Mouse (Mus musculus): Measurements from ENCODE around the gene Mpz. TPM values are rescaled to one million over a fixed set of nuclear protein-coding genes. Genes with fewer than 3 reads are reported as not detected.

The Mpz gene
- polyA plus RNA-seq, 2 experiments = 5.3 to 14.6 TPM

DNA sequence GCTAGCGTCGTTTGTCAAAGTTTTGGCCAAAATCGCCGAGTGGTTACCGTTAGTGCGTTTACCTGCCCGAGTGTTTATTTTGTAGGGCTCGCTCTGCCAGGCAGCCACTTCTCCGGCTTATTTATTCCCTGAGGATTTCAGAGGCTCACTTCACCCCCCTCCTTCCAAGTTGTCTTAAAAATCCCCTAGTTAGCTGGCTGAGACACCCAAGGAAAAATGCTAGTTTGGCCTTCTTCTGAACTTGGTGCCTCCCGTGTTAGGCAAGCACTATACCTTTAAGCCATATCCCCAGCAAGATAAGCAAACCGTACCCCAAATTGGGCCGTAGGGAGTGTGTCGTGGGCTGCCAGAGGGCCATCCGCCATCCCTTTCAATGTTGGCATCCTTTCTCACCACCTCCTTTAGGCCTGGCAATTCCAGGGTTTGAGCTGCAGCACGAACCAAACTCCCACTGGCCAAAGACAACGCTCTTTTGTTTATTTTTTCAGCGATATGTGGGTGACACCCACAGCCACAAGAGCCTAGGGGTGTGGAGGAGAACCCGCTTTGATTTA lies 404 bp downstream of the Mpz start:
- DNase-seq (ENCODE audit: low spot score) (no peak), ATAC-seq (ENCODE audit: low FRiP score, low read depth) (0 out of 2 replicates have a peak, but pooled peaks have one; percentile 20)
- no peak for TF ChIP-seq POLR2A (IDR thresholded peaks at IDR 0.05; ENCODE audit: borderline replicate concordance, extremely low read depth, insufficient read depth, insufficient read length)
- Histone ChIP-seq H3K27ac (replicated peaks; ENCODE audit: low read depth, low read length) (peak overlapping the region; percentile 78), H3K27me3 (ENCODE audit: control insufficient read depth, insufficient read depth, low read length) (no peaks in the 10 kb centered on the region), H3K4me3 (replicated peaks; ENCODE audit: low read length) (peak overlapping the region; percentile 97), H3K36me3 (ENCODE audit: control insufficient read depth, insufficient read depth, low read length) (peaks cover 2% of the 10 kb centered on the region; the same call in 1 of the 2 replicates), H3K9ac (ENCODE audit: low read depth, low read length, severe bottlenecking) (peak overlapping the region; percentile 88), H3K9me3 (ENCODE audit: control insufficient read depth, low read length) (no peaks in the 10 kb centered on the region), H3K4me1 (ENCODE audit: control insufficient read depth, insufficient read depth, low read length) (peaks cover 13% of the 10 kb centered on the region), H3K4me2 (replicated peaks; ENCODE audit: low read depth, low read length, severe bottlenecking) (peak overlapping the region; percentile 65)
- WGBS = 3% methylated on average over 18 of the region's 18 CpGs

DNA sequence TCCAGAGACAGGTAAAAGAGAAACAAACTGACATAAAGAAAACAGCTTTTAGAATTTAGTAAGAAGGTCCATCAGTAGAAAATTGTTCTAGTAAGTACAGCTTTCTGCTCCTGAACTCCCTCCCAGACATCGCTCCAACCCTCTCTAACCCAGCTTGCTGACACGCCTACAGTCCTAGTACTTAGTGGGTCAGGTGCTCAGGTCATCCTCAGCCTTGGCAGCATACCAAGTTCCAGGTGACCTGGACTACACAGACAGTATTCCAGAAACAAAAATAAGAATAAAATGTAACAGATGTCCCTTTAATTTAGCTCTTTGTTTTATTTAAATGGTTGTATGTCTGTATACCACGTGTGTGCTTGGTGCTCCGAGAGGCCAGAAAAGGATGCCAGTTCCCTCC lies 1.5 kb downstream of the Mpz start:
- H3K27me3 ChIP-seq (ENCODE audit: control insufficient read depth, insufficient read depth, low read length) = peaks cover 3% of the 10 kb centered on the region; the same call in 1 of the 2 replicates
- WGBS = 81% methylated on average over 4 of the region's 4 CpGs

DNA sequence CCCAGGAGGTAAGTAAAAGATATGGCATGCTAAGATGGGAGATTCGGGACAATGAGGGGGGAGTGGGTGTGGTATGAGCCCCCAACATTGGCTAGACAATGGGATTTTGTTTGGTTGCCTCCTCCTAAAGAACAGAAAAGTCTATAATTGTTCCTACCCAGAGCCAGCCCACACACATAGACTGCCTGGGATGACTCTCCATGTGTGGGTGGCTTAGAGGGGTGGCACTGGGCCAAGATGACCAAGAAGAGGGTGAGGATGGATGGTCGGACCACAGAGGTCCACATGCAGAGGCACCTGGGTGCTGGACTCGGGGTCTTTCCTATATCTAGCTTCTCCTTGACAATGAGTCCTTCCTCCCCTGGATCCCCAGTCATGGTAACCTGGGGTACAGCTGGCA lies 6.1 kb downstream of the Mpz start:
- Histone ChIP-seq H3K27ac (replicated peaks; ENCODE audit: low read depth, low read length) (no peak overlapping the region), H3K4me1 (ENCODE audit: control insufficient read depth, insufficient read depth, low read length) (no peaks in the 10 kb centered on the region), H3K27me3 (ENCODE audit: control insufficient read depth, insufficient read depth, low read length) (peaks cover 27% of the 10 kb centered on the region), H3K4me3 (replicated peaks; ENCODE audit: low read length) (no peak overlapping the region), H3K9ac (ENCODE audit: low read depth, low read length, severe bottlenecking) (no peak overlapping the region), H3K36me3 (ENCODE audit: control insufficient read depth, insufficient read depth, low read length) (no peaks in the 10 kb centered on the region), H3K9me3 (ENCODE audit: control insufficient read depth, low read length) (no peaks in the 10 kb centered on the region), H3K4me2 (replicated peaks; ENCODE audit: low read depth, low read length, severe bottlenecking) (no peak overlapping the region)
- 62% methylated on average over 3 of the region's 3 CpGs for WGBS
- no peak for DNase-seq (ENCODE audit: low spot score)
- no peak for ATAC-seq (ENCODE audit: low FRiP score, low read depth)
- no peak for TF ChIP-seq POLR2A (IDR thresholded peaks at IDR 0.05; ENCODE audit: borderline replicate concordance, extremely low read depth, insufficient read depth, insufficient read length)

More for the DNA sequence above, 1.5 kb downstream of the Mpz start:
- H3K4me1 ChIP-seq (ENCODE audit: control insufficient read depth, insufficient read depth, low read length) = peaks cover 13% of the 10 kb centered on the region
- no peaks in the 10 kb centered on the region for H3K9me3 ChIP-seq (ENCODE audit: control insufficient read depth, low read length)
- no peak overlapping the region for H3K4me2 ChIP-seq (replicated peaks; ENCODE audit: low read depth, low read length, severe bottlenecking)
- no peak for DNase-seq (ENCODE audit: low spot score)
- no peak for TF ChIP-seq POLR2A (IDR thresholded peaks at IDR 0.05; ENCODE audit: borderline replicate concordance, extremely low read depth, insufficient read depth, insufficient read length)
- ATAC-seq (ENCODE audit: low FRiP score, low read depth) = no peak
- H3K27ac ChIP-seq (replicated peaks; ENCODE audit: low read depth, low read length) = no peak overlapping the region
- H3K36me3 ChIP-seq (ENCODE audit: control insufficient read depth, insufficient read depth, low read length) = no peaks in the 10 kb centered on the region
- H3K4me3 ChIP-seq (replicated peaks; ENCODE audit: low read length) = no peak overlapping the region
- no peak overlapping the region for H3K9ac ChIP-seq (ENCODE audit: low read depth, low read length, severe bottlenecking)

DNA sequence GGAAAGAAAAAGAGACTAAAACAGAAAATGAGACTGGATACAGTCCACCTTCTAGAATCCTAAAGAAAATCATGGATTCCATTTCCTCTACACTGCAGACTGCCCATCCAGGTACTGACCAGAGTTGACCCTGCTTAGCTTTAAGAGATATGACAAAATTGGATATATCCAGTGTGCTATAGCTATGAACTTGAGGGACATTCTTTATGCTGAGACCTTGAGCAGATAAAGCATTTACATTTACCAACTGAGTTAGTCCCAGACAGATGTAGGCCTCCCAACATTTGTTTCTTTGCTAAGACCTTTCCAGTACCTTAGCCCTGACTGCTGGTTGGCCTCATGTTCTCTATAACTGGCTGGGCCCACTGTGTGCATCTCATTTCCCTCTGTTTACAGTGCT lies 7.5 kb downstream of the Mpz start:
- Histone ChIP-seq H3K9ac (ENCODE audit: low read depth, low read length, severe bottlenecking) (no peak overlapping the region), H3K4me2 (replicated peaks; ENCODE audit: low read depth, low read length, severe bottlenecking) (no peak overlapping the region), H3K36me3 (ENCODE audit: control insufficient read depth, insufficient read depth, low read length) (no peaks in the 10 kb centered on the region), H3K4me3 (replicated peaks; ENCODE audit: low read length) (no peak overlapping the region), H3K27ac (replicated peaks; ENCODE audit: low read depth, low read length) (no peak overlapping the region), H3K9me3 (ENCODE audit: control insufficient read depth, low read length) (no peaks in the 10 kb centered on the region), H3K27me3 (ENCODE audit: control insufficient read depth, insufficient read depth, low read length) (peaks cover 27% of the 10 kb centered on the region), H3K4me1 (ENCODE audit: control insufficient read depth, insufficient read depth, low read length) (no peaks in the 10 kb centered on the region)
- TF ChIP-seq POLR2A (IDR thresholded peaks at IDR 0.05; ENCODE audit: borderline replicate concordance, extremely low read depth, insufficient read depth, insufficient read length) = no peak
- ATAC-seq (ENCODE audit: low FRiP score, low read depth) (no peak), DNase-seq (ENCODE audit: low spot score) (no peak)

DNA sequence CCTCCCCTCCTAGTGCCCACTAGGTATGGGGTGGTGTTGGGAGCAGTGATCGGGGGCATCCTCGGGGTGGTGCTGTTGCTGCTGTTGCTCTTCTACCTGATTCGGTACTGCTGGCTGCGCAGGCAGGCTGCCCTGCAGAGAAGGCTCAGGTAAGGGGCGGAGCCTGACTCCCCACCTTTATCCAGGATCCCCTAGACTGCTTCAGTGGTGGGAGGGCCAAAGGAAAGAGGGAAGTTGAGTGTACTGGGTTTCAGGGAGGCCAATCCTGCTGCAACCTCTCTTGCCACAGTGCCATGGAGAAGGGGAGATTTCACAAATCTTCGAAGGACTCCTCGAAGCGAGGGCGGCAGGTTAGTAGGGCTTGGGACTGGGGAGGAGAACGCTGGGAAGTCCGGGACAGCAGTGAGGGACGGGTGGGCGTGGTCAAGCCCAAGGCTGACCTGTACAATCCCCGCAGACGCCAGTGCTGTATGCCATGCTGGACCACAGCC lies 9.0 kb downstream of the Mpz start:
- no peak overlapping the region for H3K9ac ChIP-seq (ENCODE audit: low read depth, low read length, severe bottlenecking)
- TF ChIP-seq POLR2A (IDR thresholded peaks at IDR 0.05; ENCODE audit: borderline replicate concordance, extremely low read depth, insufficient read depth, insufficient read length) = no peak
- ATAC-seq (ENCODE audit: low FRiP score, low read depth) (no peak), DNase-seq (ENCODE audit: low spot score) (no peak)
- peaks cover 27% of the 10 kb centered on the region for H3K27me3 ChIP-seq (ENCODE audit: control insufficient read depth, insufficient read depth, low read length)
- H3K9me3 ChIP-seq (ENCODE audit: control insufficient read depth, low read length) = no peaks in the 10 kb centered on the region
- peak overlapping the region; percentile 38 for H3K4me2 ChIP-seq (replicated peaks; ENCODE audit: low read depth, low read length, severe bottlenecking)
- no peaks in the 10 kb centered on the region for H3K4me1 ChIP-seq (ENCODE audit: control insufficient read depth, insufficient read depth, low read length)
- WGBS = 4% methylated on average over 15 of the region's 15 CpGs
- no peak overlapping the region for H3K27ac ChIP-seq (replicated peaks; ENCODE audit: low read depth, low read length)
- H3K36me3 ChIP-seq (ENCODE audit: control insufficient read depth, insufficient read depth, low read length) = no peaks in the 10 kb centered on the region
- peak overlapping the region; percentile 24 for H3K4me3 ChIP-seq (replicated peaks; ENCODE audit: low read length)

Measured in limb, embryonic 14.5 days (tissue).